Mouse (Mus musculus): ENCODE results near the gene Slc35c1. TPM values are rescaled to one million over a fixed set of nuclear protein-coding genes. Genes with fewer than 3 reads are reported as not detected.

Slc35c1 gene
- polyA plus RNA-seq, 1 experiment = 7.8 TPM

- H3K36me3 ChIP-seq (ENCODE audit: control insufficient read depth, insufficient read depth, low read length) = no peaks in the 10 kb centered on the region
- TF ChIP-seq CTCF (IDR thresholded peaks at IDR 0.05; ENCODE audit: control insufficient read depth, insufficient read depth, insufficient replicate concordance, low read depth, low read length) (no peak), POLR2A (IDR thresholded peaks at IDR 0.05; ENCODE audit: control insufficient read depth, low read depth, low read length) (no peak)
- H3K27ac ChIP-seq (ENCODE audit: control insufficient read depth, insufficient read depth, low read depth, low read length) = 0 out of 2 replicates have a peak overlapping the region, but pooled peaks have one; percentile 26
- H3K4me1 ChIP-seq (ENCODE audit: control insufficient read depth, insufficient read depth, low read length) = peaks cover 17% of the 10 kb centered on the region
- no peak overlapping the region for H3K4me3 ChIP-seq (ENCODE audit: control insufficient read depth, low read depth, low read length)
- no peaks in the 10 kb centered on the region for H3K27me3 ChIP-seq (ENCODE audit: control insufficient read depth, insufficient read depth, low read length)
Measured at GRCm38 (mm10) chr2:92435023-92435422, 25.3 kb downstream of the Slc35c1 start.

- Histone ChIP-seq H3K4me3 (ENCODE audit: control insufficient read depth, low read depth, low read length) (peak overlapping the region; percentile 86), H3K36me3 (ENCODE audit: control insufficient read depth, insufficient read depth, low read length) (no peaks in the 10 kb centered on the region), H3K27ac (ENCODE audit: control insufficient read depth, insufficient read depth, low read depth, low read length) (peak overlapping the region; percentile 58; the same call in 1 of the 2 replicates), H3K27me3 (ENCODE audit: control insufficient read depth, insufficient read depth, low read length) (no peaks in the 10 kb centered on the region), H3K4me1 (ENCODE audit: control insufficient read depth, insufficient read depth, low read length) (peaks cover 17% of the 10 kb centered on the region)
- TF ChIP-seq POLR2A (IDR thresholded peaks at IDR 0.05; ENCODE audit: control insufficient read depth, low read depth, low read length) = no peak
- TF ChIP-seq CTCF (IDR thresholded peaks at IDR 0.05; ENCODE audit: control insufficient read depth, insufficient read depth, insufficient replicate concordance, low read depth, low read length) = no peak
Measured at GRCm38 (mm10) chr2:92434375-92434745, 26.0 kb downstream of the Slc35c1 start.

- no peaks in the 10 kb centered on the region for H3K27me3 ChIP-seq (ENCODE audit: control insufficient read depth, insufficient read depth, low read length)
- H3K4me1 ChIP-seq (ENCODE audit: control insufficient read depth, insufficient read depth, low read length) = peaks cover 17% of the 10 kb centered on the region
- peak within 1 kb of the TSS; percentile 97 for H3K4me3 ChIP-seq (ENCODE audit: control insufficient read depth, low read depth, low read length)
- TF ChIP-seq POLR2A (IDR thresholded peaks at IDR 0.05; ENCODE audit: control insufficient read depth, low read depth, low read length) = peak; percentile 95
- no peak for TF ChIP-seq CTCF (IDR thresholded peaks at IDR 0.05; ENCODE audit: control insufficient read depth, insufficient read depth, insufficient replicate concordance, low read depth, low read length)
- no peaks in the 10 kb centered on the region for H3K36me3 ChIP-seq (ENCODE audit: control insufficient read depth, insufficient read depth, low read length)
- H3K27ac ChIP-seq (ENCODE audit: control insufficient read depth, insufficient read depth, low read depth, low read length) = peak within 1 kb of the TSS; percentile 87
Measured at GRCm38 (mm10) chr2:92433578-92434374, 26.6 kb downstream of the Slc35c1 start, which contains the start of gene Cry2. TSS of gene Cry2 (minus strand) at chr2:92434043.

- TF ChIP-seq POLR2A (IDR thresholded peaks at IDR 0.05; ENCODE audit: control insufficient read depth, low read depth, low read length) = no peak
- TF ChIP-seq CTCF (IDR thresholded peaks at IDR 0.05; ENCODE audit: control insufficient read depth, insufficient read depth, insufficient replicate concordance, low read depth, low read length) = no peak
Measured at GRCm38 (mm10) chr2:92432299-92433295, 27.7 kb downstream of the Slc35c1 start.

GRCm38 (mm10) chr2:92431611-92432179, 28.6 kb downstream of the Slc35c1 start:
- no peaks in the 10 kb centered on the region for H3K36me3 ChIP-seq (ENCODE audit: control insufficient read depth, insufficient read depth, low read length)
- H3K27me3 ChIP-seq (ENCODE audit: control insufficient read depth, insufficient read depth, low read length) = no peaks in the 10 kb centered on the region
- peaks cover 15% of the 10 kb centered on the region for H3K4me1 ChIP-seq (ENCODE audit: control insufficient read depth, insufficient read depth, low read length)
- no peak for TF ChIP-seq POLR2A (IDR thresholded peaks at IDR 0.05; ENCODE audit: control insufficient read depth, low read depth, low read length)
- TF ChIP-seq CTCF (IDR thresholded peaks at IDR 0.05; ENCODE audit: control insufficient read depth, insufficient read depth, insufficient replicate concordance, low read depth, low read length) = no peak
- H3K27ac ChIP-seq (ENCODE audit: control insufficient read depth, insufficient read depth, low read depth, low read length) = peak overlapping the region; percentile 49
- peak overlapping the region; percentile 15 for H3K4me3 ChIP-seq (ENCODE audit: control insufficient read depth, low read depth, low read length)

More at GRCm38 (mm10) chr2:92432299-92433295, 27.7 kb downstream of the Slc35c1 start:
- Histone ChIP-seq H3K4me3 (ENCODE audit: control insufficient read depth, low read depth, low read length) (peak overlapping the region; percentile 97), H3K27me3 (ENCODE audit: control insufficient read depth, insufficient read depth, low read length) (no peaks in the 10 kb centered on the region), H3K27ac (ENCODE audit: control insufficient read depth, insufficient read depth, low read depth, low read length) (peak overlapping the region; percentile 87; the same call in 1 of the 2 replicates), H3K4me1 (ENCODE audit: control insufficient read depth, insufficient read depth, low read length) (peaks cover 15% of the 10 kb centered on the region), H3K36me3 (ENCODE audit: control insufficient read depth, insufficient read depth, low read length) (no peaks in the 10 kb centered on the region)

- H3K27me3 ChIP-seq (ENCODE audit: control insufficient read depth, insufficient read depth, low read length) = no peaks in the 10 kb centered on the region
- H3K27ac ChIP-seq (ENCODE audit: control insufficient read depth, insufficient read depth, low read depth, low read length) = peak overlapping the region; percentile 27; the same call in 1 of the 2 replicates
- H3K4me3 ChIP-seq (ENCODE audit: control insufficient read depth, low read depth, low read length) = no peak overlapping the region
- H3K36me3 ChIP-seq (ENCODE audit: control insufficient read depth, insufficient read depth, low read length) = no peaks in the 10 kb centered on the region; the same call in 1 of the 2 replicates
- TF ChIP-seq POLR2A (IDR thresholded peaks at IDR 0.05; ENCODE audit: control insufficient read depth, low read depth, low read length) (no peak), CTCF (IDR thresholded peaks at IDR 0.05; ENCODE audit: control insufficient read depth, insufficient read depth, insufficient replicate concordance, low read depth, low read length) (no peak)
- H3K4me1 ChIP-seq (ENCODE audit: control insufficient read depth, insufficient read depth, low read length) = peaks cover 16% of the 10 kb centered on the region
Measured at GRCm38 (mm10) chr2:92430723-92431541, 29.4 kb downstream of the Slc35c1 start.
